Mouse (Mus musculus): ENCODE data around the gene Gtf2b. TPM values are rescaled to one million over a fixed set of nuclear protein-coding genes. Genes with fewer than 3 reads are reported as not detected.

Gtf2b gene
- 103 TPM for polyA plus RNA-seq (2017; shearing (Covaris generic))

DNA sequence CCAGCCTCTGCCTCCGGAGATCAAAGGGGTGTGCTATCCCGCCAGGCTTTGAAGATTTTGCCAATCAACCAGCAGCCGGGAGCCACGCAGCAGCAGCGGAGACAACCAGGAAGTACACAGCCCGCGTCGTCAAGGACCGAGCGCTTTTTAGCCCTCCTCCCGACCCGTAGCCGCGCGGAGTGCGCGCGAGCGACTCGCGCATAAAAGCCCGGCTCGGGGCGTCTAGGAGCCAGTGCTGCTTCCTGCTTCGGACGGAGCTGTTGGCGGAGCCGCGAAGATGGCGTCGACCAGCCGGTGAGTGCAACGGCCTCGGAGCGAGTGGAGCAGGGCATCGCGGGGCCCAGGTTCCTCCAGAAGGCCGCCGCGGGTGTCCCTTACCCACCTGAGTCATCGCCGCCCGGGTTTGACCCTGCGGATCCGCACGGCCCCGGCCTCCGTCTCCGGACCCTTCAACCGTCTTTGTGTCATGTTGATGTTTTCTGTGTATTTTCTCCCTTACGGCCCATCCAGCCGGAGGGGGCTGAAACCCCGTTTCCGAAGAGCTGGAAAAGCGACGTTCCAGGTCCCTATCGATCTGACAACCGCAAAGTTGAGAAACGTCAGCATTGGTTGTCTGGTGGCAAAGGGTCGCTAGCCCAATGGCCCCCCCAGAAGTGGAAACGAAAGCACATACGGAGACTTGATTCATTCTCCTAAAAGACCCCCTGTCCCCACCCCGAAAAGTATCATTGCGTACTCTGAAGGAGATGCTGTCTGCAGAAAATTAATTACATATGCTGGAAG is at the start of gene Gtf2b:
Gtf2b (plus strand) TSS at position 51 of the 783 bp plus-strand sequence.

Other genes with a start within 250 kb of the Gtf2b start
- gene Gbp7, start 234.7 kb upstream of the Gtf2b start, polyA plus RNA-seq (2017; shearing (Covaris generic)): 59.0 TPM
- 37.7 TPM for gene Gbp3, start 205.0 kb upstream of the Gtf2b start, polyA plus RNA-seq (2017; shearing (Covaris generic))
- gene Gbp2b, start 170.2 kb upstream of the Gtf2b start, polyA plus RNA-seq (2017; shearing (Covaris generic)): not detected
- gene Gbp2, start 144.4 kb upstream of the Gtf2b start, polyA plus RNA-seq (2017; shearing (Covaris generic)): 34.8 TPM
- gene Kyat3, start 64.0 kb upstream of the Gtf2b start, polyA plus RNA-seq (2017; shearing (Covaris generic)): 1.5 TPM
- 92.5 TPM for gene Pkn2, start 117.0 kb downstream of the Gtf2b start, polyA plus RNA-seq (2017; shearing (Covaris generic))